8 mouse cellular contexts compared by ENCODE assay signal in genomic region chr11:118401195-118401594, GRCm38 (mm10). TPM values are rescaled to one million over a fixed set of nuclear protein-coding genes. Genes with fewer than 3 reads are reported as not detected.
DNase-seq lines count a peak whose midpoint lies in the region; ATAC-seq and TF ChIP-seq lines count a peak whose summit lies in the region.
"Had no signal": no experiment of that assay in that cellular context is flagged by ENCODE, and none has a peak within 500 bp of the region (broad histone marks: within the 10 kb centered on the region; RNA-seq: fewer than 3 reads in every experiment).

No protein-coding gene starts in this region.

- H3K4me3 ChIP-seq in layer of hippocampus, adult 2 months = peak overlapping the region; percentile 32
- peak overlapping the region; percentile 21 for H3K4me3 ChIP-seq in erythroblast, embryonic 14.5 days (replicated peaks)
- H3K4me3 ChIP-seq in liver, embryonic 15.5 days (replicated peaks) = peak overlapping the region; percentile 34
- H3K4me3 ChIP-seq: midbrain, embryonic 12.5 days had no signal

- no peak for TF ChIP-seq CTCF in layer of hippocampus, adult 2 months (conservative IDR thresholded peaks at IDR 0.05)

- WGBS in liver, embryonic 15.5 days (ENCODE audit: insufficient replicate concordance) = 60% methylated on average over 4 of the region's 4 CpGs

- no peaks in the 10 kb centered on the region for H3K27me3 ChIP-seq in erythroblast, embryonic 14.5 days (ENCODE audit: control insufficient read depth)
- no peaks in the 10 kb centered on the region for H3K27me3 ChIP-seq in liver, embryonic 15.5 days
- H3K27me3 ChIP-seq: midbrain, embryonic 12.5 days had no signal

- H3K27ac ChIP-seq in layer of hippocampus, adult 2 months = peak overlapping the region; percentile 91
- peak overlapping the region; percentile 68 for H3K27ac ChIP-seq in liver, embryonic 15.5 days (replicated peaks)
- H3K27ac ChIP-seq: midbrain, embryonic 12.5 days had no signal

- no peaks in the 10 kb centered on the region for H3K9me3 ChIP-seq in erythroblast, embryonic 14.5 days (ENCODE audit: control insufficient read depth, low read length)
- H3K9me3 ChIP-seq in liver, embryonic 15.5 days (replicated peaks) = no peaks in the 10 kb centered on the region
- H3K9me3 ChIP-seq: midbrain, embryonic 12.5 days had no signal

- H3K4me1 ChIP-seq in erythroblast, embryonic 14.5 days (ENCODE audit: control insufficient read depth) = peaks cover 20% of the 10 kb centered on the region
- peaks cover 35% of the 10 kb centered on the region for H3K4me1 ChIP-seq in liver, embryonic 15.5 days (replicated peaks)
- H3K4me1 ChIP-seq: midbrain, embryonic 12.5 days had no signal

- peak overlapping the region; percentile 55 for H3K4me2 ChIP-seq in liver, embryonic 15.5 days
- H3K4me2 ChIP-seq: midbrain, embryonic 12.5 days had no signal

- ATAC-seq in liver, embryonic 15.5 days (ENCODE audit: insufficient read depth) = peak; percentile 7; the same call in 1 of the 2 replicates

- 0 out of 2 replicates have a peak overlapping the region, but pooled peaks have one; percentile 4 for H3K9ac ChIP-seq in liver, embryonic 15.5 days
- H3K9ac ChIP-seq: midbrain, embryonic 12.5 days had no signal

- peak in 1 of 2 experiments; percentile 9 for DNase-seq in layer of hippocampus, adult 2 months (ENCODE audit: low spot score in 2 of 2)
- no peak for DNase-seq in layer of hippocampus, postnatal 36 days
- peak; percentile 24 for DNase-seq in cerebellum, adult 9-10 months
- DNase-seq in frontal cortex, adult 2 months (ENCODE audit: extremely low spot score in 1 of 2, low spot score in 1 of 2) = no peak
- DNase-seq in retina, postnatal 1 day = no peak

- peaks cover 14% of the 10 kb centered on the region for H3K36me3 ChIP-seq in erythroblast, embryonic 14.5 days (ENCODE audit: control insufficient read depth)
- peaks cover 8% of the 10 kb centered on the region for H3K36me3 ChIP-seq in liver, embryonic 15.5 days (replicated peaks)

RNA-seq across cellular contexts. Expression of gene Lgals3bp, which starts 0.7 kb away (rescaled TPM):
- 10 to 100 TPM; 17.8 to 18.3 TPM for total RNA-seq in layer of hippocampus, adult 2 months (2021)
- 10 to 100 TPM; 17.1 to 17.3 TPM for total RNA-seq in layer of hippocampus, postnatal 36 days (2021)
- polyA plus RNA-seq in erythroblast, embryonic 14.5 days (2012) = 0.08 and 0.23 TPM in 2 replicates
- polyA plus RNA-seq in liver, embryonic 15.5 days (2015; fragmentation: Nextera tagmentation; extraction: Ambion mirVana) = 42.7 and 43.9 TPM in 2 replicates
- 38.5 and 52.4 TPM in 2 replicates for polyA plus RNA-seq in frontal cortex, adult 2 months (2012; rRNA removed)

RNA-seq across cellular contexts. Expression of gene Cant1, which starts 17.7 kb away (rescaled TPM):
- 10 to 100 TPM; 38.0 to 40.5 TPM for total RNA-seq in layer of hippocampus, adult 2 months (2021)
- total RNA-seq in layer of hippocampus, postnatal 36 days (2021) = 10 to 100 TPM; 39.9 TPM
- polyA plus RNA-seq in erythroblast, embryonic 14.5 days (2012) = 1.3 and 1.5 TPM in 2 replicates
- 9.9 and 10.8 TPM in 2 replicates for polyA plus RNA-seq in liver, embryonic 15.5 days (2015; fragmentation: Nextera tagmentation; extraction: Ambion mirVana)
- polyA plus RNA-seq in frontal cortex, adult 2 months (2012; rRNA removed) = 38.3 and 40.2 TPM in 2 replicates

RNA-seq across cellular contexts. Expression of gene C1qtnf1, which starts 26.8 kb away (rescaled TPM):
- total RNA-seq in layer of hippocampus, adult 2 months (2021) = 1 to 10 TPM; 3.0 to 3.9 TPM
- total RNA-seq in layer of hippocampus, postnatal 36 days (2021) = 1 to 10 TPM; 2.2 to 2.7 TPM
- polyA plus RNA-seq in erythroblast, embryonic 14.5 days (2012) = not detected in 2 replicates
- 1.9 and 2.0 TPM in 2 replicates for polyA plus RNA-seq in liver, embryonic 15.5 days (2015; fragmentation: Nextera tagmentation; extraction: Ambion mirVana)
- 2.6 and 3.4 TPM in 2 replicates for polyA plus RNA-seq in frontal cortex, adult 2 months (2012; rRNA removed)

RNA-seq across cellular contexts. Expression of gene Timp2, which starts 45.7 kb away (rescaled TPM):
- total RNA-seq in layer of hippocampus, adult 2 months (2021) = 100 to 1,000 TPM; 168 to 196 TPM
- total RNA-seq in layer of hippocampus, postnatal 36 days (2021) = 100 to 1,000 TPM; 187 to 191 TPM
- polyA plus RNA-seq in erythroblast, embryonic 14.5 days (2012) = 0.05 and 0.13 TPM in 2 replicates
- polyA plus RNA-seq in liver, embryonic 15.5 days (2015; fragmentation: Nextera tagmentation; extraction: Ambion mirVana) = 5.8 and 5.9 TPM in 2 replicates
- polyA plus RNA-seq in frontal cortex, adult 2 months (2012; rRNA removed) = 192 and 218 TPM in 2 replicates

RNA-seq across cellular contexts. Expression of gene Cep295nl, which starts 58.9 kb away (rescaled TPM):
- 1 to 10 TPM; 1.1 to 1.6 TPM for total RNA-seq in layer of hippocampus, adult 2 months (2021)
- total RNA-seq in layer of hippocampus, postnatal 36 days (2021) = 1 to 10 TPM; 1.2 to 1.4 TPM
- polyA plus RNA-seq in erythroblast, embryonic 14.5 days (2012) = not detected in 2 replicates
- not detected in 2 replicates for polyA plus RNA-seq in liver, embryonic 15.5 days (2015; fragmentation: Nextera tagmentation; extraction: Ambion mirVana)
- polyA plus RNA-seq in frontal cortex, adult 2 months (2012; rRNA removed) = 0.52 and 0.76 TPM in 2 replicates

Comparison
In these comparisons a context has a peak if more than half of its experiments do, and no peak if none do; other contexts are left out.
1. RNA of gene Lgals3bp, which starts 0.7 kb away (polyA plus RNA-seq): 42.7 to 43.9 TPM in liver, embryonic 15.5 days and 38.5 to 52.4 TPM in frontal cortex, adult 2 months; 0.08 to 0.23 TPM in erythroblast, embryonic 14.5 days; every median in the first group is over 10 times any median in the second.
2. Peak in every context shown above with its lines, with median percentiles within 50 percentile points of each other: H3K4me3 ChIP-seq.